Mouse (Mus musculus): Measurements from ENCODE around the gene Osbpl11. TPM values are rescaled to one million over a fixed set of nuclear protein-coding genes. Genes with fewer than 3 reads are reported as not detected.

Osbpl11 gene
- total and polyA plus RNA-seq, 2 experiments from 2014 or later: 12.0 to 25.1 TPM

- no peak overlapping the region for H3K4me3 ChIP-seq (ENCODE audit: low read depth, low read length)
- no peak overlapping the region for H3K27ac ChIP-seq (ENCODE audit: low read depth, low read length)
- WGBS: 78% methylated on average over 2 of the region's 2 CpGs
- ATAC-seq (ENCODE audit: low FRiP score): no peak
- no peak for DNase-seq (ENCODE audit: low spot score)
- H3K9ac ChIP-seq (replicated peaks; ENCODE audit: low read length, poor library complexity, severe bottlenecking): no peak overlapping the region
- H3K9me3 ChIP-seq (ENCODE audit: low read length): no peaks in the 10 kb centered on the region
- H3K27me3 ChIP-seq (ENCODE audit: insufficient read depth, low read length): no peaks in the 10 kb centered on the region
- no peak overlapping the region for H3K4me2 ChIP-seq (ENCODE audit: low read depth, low read length, poor library complexity, severe bottlenecking)
- no peaks in the 10 kb centered on the region for H3K36me3 ChIP-seq (ENCODE audit: insufficient read depth, low read length)
- TF ChIP-seq CTCF (IDR thresholded peaks at IDR 0.05): no peak
- no peaks in the 10 kb centered on the region for H3K4me1 ChIP-seq (ENCODE audit: insufficient read depth, low read length)
Measured at GRCm38 (mm10) chr16:33258530-33258929, 73.7 kb downstream of the Osbpl11 start.

GRCm38 (mm10) chr16:33259824-33260223 lies 75.0 kb downstream of the Osbpl11 start:
- 84% methylated on average over 3 of the region's 3 CpGs for WGBS
- Histone ChIP-seq H3K27ac (ENCODE audit: low read depth, low read length) (no peak overlapping the region), H3K4me1 (ENCODE audit: insufficient read depth, low read length) (no peaks in the 10 kb centered on the region), H3K9ac (replicated peaks; ENCODE audit: low read length, poor library complexity, severe bottlenecking) (no peak overlapping the region), H3K4me2 (ENCODE audit: low read depth, low read length, poor library complexity, severe bottlenecking) (no peak overlapping the region), H3K9me3 (ENCODE audit: low read length) (no peaks in the 10 kb centered on the region), H3K36me3 (ENCODE audit: insufficient read depth, low read length) (peaks cover 2% of the 10 kb centered on the region; the same call in 1 of the 2 replicates), H3K4me3 (ENCODE audit: low read depth, low read length) (no peak overlapping the region), H3K27me3 (ENCODE audit: insufficient read depth, low read length) (no peaks in the 10 kb centered on the region)
- DNase-seq (ENCODE audit: low spot score): no peak
- ATAC-seq (ENCODE audit: low FRiP score): no peak
- no peak for TF ChIP-seq CTCF (IDR thresholded peaks at IDR 0.05)

- Histone ChIP-seq H3K4me2 (ENCODE audit: low read depth, low read length, poor library complexity, severe bottlenecking) (no peak overlapping the region), H3K4me3 (ENCODE audit: low read depth, low read length) (no peak overlapping the region), H3K4me1 (ENCODE audit: insufficient read depth, low read length) (no peaks in the 10 kb centered on the region), H3K36me3 (ENCODE audit: insufficient read depth, low read length) (peaks cover 6% of the 10 kb centered on the region; the same call in 1 of the 2 replicates), H3K9ac (replicated peaks; ENCODE audit: low read length, poor library complexity, severe bottlenecking) (no peak overlapping the region), H3K9me3 (ENCODE audit: low read length) (no peaks in the 10 kb centered on the region), H3K27ac (ENCODE audit: low read depth, low read length) (no peak overlapping the region), H3K27me3 (ENCODE audit: insufficient read depth, low read length) (no peaks in the 10 kb centered on the region)
- ATAC-seq (ENCODE audit: low FRiP score): no peak
- TF ChIP-seq CTCF (IDR thresholded peaks at IDR 0.05): no peak
- DNase-seq (ENCODE audit: low spot score): no peak
- WGBS: 85% methylated on average over 8 of the region's 8 CpGs
Measured at GRCm38 (mm10) chr16:33260825-33261224, 76.0 kb downstream of the Osbpl11 start.

GRCm38 (mm10) chr16:33261584-33262061 lies 76.8 kb downstream of the Osbpl11 start:
- H3K27ac ChIP-seq (ENCODE audit: low read depth, low read length): no peak overlapping the region
- H3K9ac ChIP-seq (replicated peaks; ENCODE audit: low read length, poor library complexity, severe bottlenecking): no peak overlapping the region
- ATAC-seq (ENCODE audit: low FRiP score): no peak
- H3K4me2 ChIP-seq (ENCODE audit: low read depth, low read length, poor library complexity, severe bottlenecking): no peak overlapping the region
- no peak for DNase-seq (ENCODE audit: low spot score)
- no peaks in the 10 kb centered on the region for H3K9me3 ChIP-seq (ENCODE audit: low read length)
- no peaks in the 10 kb centered on the region for H3K27me3 ChIP-seq (ENCODE audit: insufficient read depth, low read length)
- H3K36me3 ChIP-seq (ENCODE audit: insufficient read depth, low read length): peaks cover 6% of the 10 kb centered on the region; the same call in 1 of the 2 replicates
- H3K4me1 ChIP-seq (ENCODE audit: insufficient read depth, low read length): no peaks in the 10 kb centered on the region
- TF ChIP-seq CTCF (IDR thresholded peaks at IDR 0.05): no peak
- H3K4me3 ChIP-seq (ENCODE audit: low read depth, low read length): no peak overlapping the region
- 79% methylated on average over 2 of the region's 2 CpGs for WGBS

- Histone ChIP-seq H3K4me3 (ENCODE audit: low read depth, low read length) (no peak overlapping the region), H3K4me2 (ENCODE audit: low read depth, low read length, poor library complexity, severe bottlenecking) (no peak overlapping the region), H3K36me3 (ENCODE audit: insufficient read depth, low read length) (peaks cover 7% of the 10 kb centered on the region; the same call in 1 of the 2 replicates), H3K9me3 (ENCODE audit: low read length) (no peaks in the 10 kb centered on the region), H3K27me3 (ENCODE audit: insufficient read depth, low read length) (no peaks in the 10 kb centered on the region), H3K27ac (ENCODE audit: low read depth, low read length) (no peak overlapping the region), H3K9ac (replicated peaks; ENCODE audit: low read length, poor library complexity, severe bottlenecking) (no peak overlapping the region), H3K4me1 (ENCODE audit: insufficient read depth, low read length) (no peaks in the 10 kb centered on the region)
- TF ChIP-seq CTCF (IDR thresholded peaks at IDR 0.05): no peak
- no peak for DNase-seq (ENCODE audit: low spot score)
- WGBS: 95% methylated on average over 1 of the region's 1 CpGs
- ATAC-seq (ENCODE audit: low FRiP score): no peak
Measured at GRCm38 (mm10) chr16:33262096-33262495, 77.2 kb downstream of the Osbpl11 start.

GRCm38 (mm10) chr16:33267616-33268253 lies 82.9 kb downstream of the Osbpl11 start:
- H3K9me3 ChIP-seq (ENCODE audit: low read length): no peaks in the 10 kb centered on the region
- no peaks in the 10 kb centered on the region for H3K27me3 ChIP-seq (ENCODE audit: insufficient read depth, low read length)
- no peak overlapping the region for H3K9ac ChIP-seq (replicated peaks; ENCODE audit: low read length, poor library complexity, severe bottlenecking)
- H3K27ac ChIP-seq (ENCODE audit: low read depth, low read length): no peak overlapping the region
- H3K4me2 ChIP-seq (ENCODE audit: low read depth, low read length, poor library complexity, severe bottlenecking): no peak overlapping the region
- no peak for ATAC-seq (ENCODE audit: low FRiP score)
- 86% methylated on average over 9 of the region's 9 CpGs for WGBS
- no peak for TF ChIP-seq CTCF (IDR thresholded peaks at IDR 0.05)
- H3K4me1 ChIP-seq (ENCODE audit: insufficient read depth, low read length): no peaks in the 10 kb centered on the region
- DNase-seq (ENCODE audit: low spot score): no peak
- no peak overlapping the region for H3K4me3 ChIP-seq (ENCODE audit: low read depth, low read length)
- H3K36me3 ChIP-seq (ENCODE audit: insufficient read depth, low read length): peaks cover 22% of the 10 kb centered on the region

Data from midbrain, postnatal 0 days (tissue).